Mouse (Mus musculus): Measurements from ENCODE around the gene Ubap2l. TPM values are rescaled to one million over a fixed set of nuclear protein-coding genes. Genes with fewer than 3 reads are reported as not detected.

Ubap2l gene
- polyA plus RNA-seq, 1 experiment from 2014 or later, result 75.2 TPM

- Histone ChIP-seq H3K27ac (replicated peaks) (peak overlapping the region; percentile 98), H3K4me1 (replicated peaks; ENCODE audit: control insufficient read depth, insufficient read depth) (peaks cover 5% of the 10 kb centered on the region), H3K4me3 (ENCODE audit: low read depth, low read length) (peak overlapping the region; percentile 79), H3K9me3 (ENCODE audit: control insufficient read depth, low read length) (no peaks in the 10 kb centered on the region), H3K27me3 (ENCODE audit: control insufficient read depth, insufficient read depth, low read length) (no peaks in the 10 kb centered on the region), H3K4me2 (replicated peaks; ENCODE audit: low read depth) (peak overlapping the region; percentile 97), H3K36me3 (ENCODE audit: control insufficient read depth, insufficient read depth, low read length) (peaks cover 3% of the 10 kb centered on the region), H3K9ac (ENCODE audit: low read length) (peak overlapping the region; percentile 94)
- TF ChIP-seq CTCF (IDR thresholded peaks at IDR 0.05; ENCODE audit: low read depth) (no peak), EP300 (optimal IDR thresholded peaks at IDR 0.05) (no peak)
- ATAC-seq (ENCODE audit: low FRiP score, low TSS enrichment) (no peak), DNase-seq (ENCODE audit: low spot score) (peak; percentile 46)
- WGBS, result under 1% methylated on average over 29 of the region's 30 CpGs
Observed at GRCm38 (mm10) chr3:89962751-89963220, 89.6 kb downstream of the Ubap2l start.

- Histone ChIP-seq H3K4me2 (replicated peaks; ENCODE audit: low read depth) (peak overlapping the region; percentile 97), H3K27me3 (ENCODE audit: control insufficient read depth, insufficient read depth, low read length) (no peaks in the 10 kb centered on the region), H3K9ac (ENCODE audit: low read length) (peak overlapping the region; percentile 94), H3K4me1 (replicated peaks; ENCODE audit: control insufficient read depth, insufficient read depth) (peaks cover 5% of the 10 kb centered on the region), H3K27ac (replicated peaks) (peak overlapping the region; percentile 98), H3K4me3 (ENCODE audit: low read depth, low read length) (peak overlapping the region; percentile 79), H3K9me3 (ENCODE audit: control insufficient read depth, low read length) (no peaks in the 10 kb centered on the region), H3K36me3 (ENCODE audit: control insufficient read depth, insufficient read depth, low read length) (peaks cover 6% of the 10 kb centered on the region)
- WGBS, result 5% methylated on average over 14 of the region's 14 CpGs
- DNase-seq (ENCODE audit: low spot score), result peak; percentile 43
- TF ChIP-seq EP300 (optimal IDR thresholded peaks at IDR 0.05) (no peak), CTCF (IDR thresholded peaks at IDR 0.05; ENCODE audit: low read depth) (no peak)
- ATAC-seq (ENCODE audit: low FRiP score, low TSS enrichment), result no peak; the same call in 1 of the 2 replicates
Observed at GRCm38 (mm10) chr3:89962059-89962750, 90.2 kb downstream of the Ubap2l start.

- DNase-seq (ENCODE audit: low spot score) (no peak), ATAC-seq (ENCODE audit: low FRiP score, low TSS enrichment) (no peak)
- Histone ChIP-seq H3K27me3 (ENCODE audit: control insufficient read depth, insufficient read depth, low read length) (no peaks in the 10 kb centered on the region), H3K9me3 (ENCODE audit: control insufficient read depth, low read length) (no peaks in the 10 kb centered on the region), H3K27ac (replicated peaks) (peak overlapping the region; percentile 98), H3K9ac (ENCODE audit: low read length) (no peak overlapping the region), H3K4me2 (replicated peaks; ENCODE audit: low read depth) (peak overlapping the region; percentile 97), H3K4me3 (ENCODE audit: low read depth, low read length) (peak overlapping the region; percentile 79), H3K36me3 (ENCODE audit: control insufficient read depth, insufficient read depth, low read length) (peaks cover 6% of the 10 kb centered on the region), H3K4me1 (replicated peaks; ENCODE audit: control insufficient read depth, insufficient read depth) (peaks cover 5% of the 10 kb centered on the region)
- 35% methylated on average over 4 of the region's 4 CpGs for WGBS
- TF ChIP-seq EP300 (optimal IDR thresholded peaks at IDR 0.05) (no peak), CTCF (IDR thresholded peaks at IDR 0.05; ENCODE audit: low read depth) (no peak)
Observed at GRCm38 (mm10) chr3:89961436-89961835, 91.0 kb downstream of the Ubap2l start.

GRCm38 (mm10) chr3:89960469-89960868, 92.0 kb downstream of the Ubap2l start:
- TF ChIP-seq CTCF (IDR thresholded peaks at IDR 0.05; ENCODE audit: low read depth), result no peak
- TF ChIP-seq EP300 (optimal IDR thresholded peaks at IDR 0.05), result no peak
- WGBS, result under 1% methylated on average over 30 of the region's 30 CpGs
- ATAC-seq (ENCODE audit: low FRiP score, low TSS enrichment) (peak; percentile 89), DNase-seq (ENCODE audit: low spot score) (peak; percentile 94)
- H3K36me3 ChIP-seq (ENCODE audit: control insufficient read depth, insufficient read depth, low read length), result peaks cover 6% of the 10 kb centered on the region
- peaks cover 5% of the 10 kb centered on the region for H3K4me1 ChIP-seq (replicated peaks; ENCODE audit: control insufficient read depth, insufficient read depth)
- H3K4me2 ChIP-seq (replicated peaks; ENCODE audit: low read depth), result peak overlapping the region; percentile 97
- peak overlapping the region; percentile 52 for H3K4me3 ChIP-seq (ENCODE audit: low read depth, low read length)
- H3K9me3 ChIP-seq (ENCODE audit: control insufficient read depth, low read length), result no peaks in the 10 kb centered on the region
- peak overlapping the region; percentile 98; the same call in 1 of the 2 replicates for H3K27ac ChIP-seq (replicated peaks)
- no peaks in the 10 kb centered on the region for H3K27me3 ChIP-seq (ENCODE audit: control insufficient read depth, insufficient read depth, low read length)
- H3K9ac ChIP-seq (ENCODE audit: low read length), result peak overlapping the region; percentile 74

GRCm38 (mm10) chr3:89959435-89959834, 93.0 kb downstream of the Ubap2l start:
- H3K4me2 ChIP-seq (replicated peaks; ENCODE audit: low read depth), result no peak overlapping the region
- no peak overlapping the region for H3K4me3 ChIP-seq (ENCODE audit: low read depth, low read length)
- H3K9ac ChIP-seq (ENCODE audit: low read length), result no peak overlapping the region
- ATAC-seq (ENCODE audit: low FRiP score, low TSS enrichment) (no peak), DNase-seq (ENCODE audit: low spot score) (no peak)
- WGBS, result 75% methylated on average over 4 of the region's 4 CpGs
- H3K4me1 ChIP-seq (replicated peaks; ENCODE audit: control insufficient read depth, insufficient read depth), result peaks cover 5% of the 10 kb centered on the region
- peaks cover 6% of the 10 kb centered on the region for H3K36me3 ChIP-seq (ENCODE audit: control insufficient read depth, insufficient read depth, low read length)
- H3K27ac ChIP-seq (replicated peaks), result no peak overlapping the region
- no peak for TF ChIP-seq EP300 (optimal IDR thresholded peaks at IDR 0.05)
- no peak for TF ChIP-seq CTCF (IDR thresholded peaks at IDR 0.05; ENCODE audit: low read depth)
- H3K9me3 ChIP-seq (ENCODE audit: control insufficient read depth, low read length), result no peaks in the 10 kb centered on the region
- H3K27me3 ChIP-seq (ENCODE audit: control insufficient read depth, insufficient read depth, low read length), result no peaks in the 10 kb centered on the region

- DNase-seq (ENCODE audit: low spot score), result no peak
- H3K36me3 ChIP-seq (ENCODE audit: control insufficient read depth, insufficient read depth, low read length), result peaks cover 6% of the 10 kb centered on the region
- peaks cover 5% of the 10 kb centered on the region for H3K4me1 ChIP-seq (replicated peaks; ENCODE audit: control insufficient read depth, insufficient read depth)
- 97% methylated on average over 9 of the region's 9 CpGs for WGBS
- H3K9ac ChIP-seq (ENCODE audit: low read length), result no peak overlapping the region
- H3K4me2 ChIP-seq (replicated peaks; ENCODE audit: low read depth), result no peak overlapping the region
- ATAC-seq (ENCODE audit: low FRiP score, low TSS enrichment), result no peak
- no peak overlapping the region for H3K27ac ChIP-seq (replicated peaks)
- no peaks in the 10 kb centered on the region for H3K27me3 ChIP-seq (ENCODE audit: control insufficient read depth, insufficient read depth, low read length)
- H3K9me3 ChIP-seq (ENCODE audit: control insufficient read depth, low read length), result no peaks in the 10 kb centered on the region
- TF ChIP-seq CTCF (IDR thresholded peaks at IDR 0.05; ENCODE audit: low read depth) (no peak), EP300 (optimal IDR thresholded peaks at IDR 0.05) (no peak)
- H3K4me3 ChIP-seq (ENCODE audit: low read depth, low read length), result no peak overlapping the region
Observed at GRCm38 (mm10) chr3:89957880-89958279, 94.5 kb downstream of the Ubap2l start.

All from stomach, postnatal 0 days (tissue).